In genomic region chr2:93268711-93269270, GRCm38 (mm10) we compare ENCODE assay signal across 13 mouse cellular contexts.
DNase-seq lines count a peak whose midpoint lies in the region; ATAC-seq and TF ChIP-seq lines count a peak whose summit lies in the region.
"Had no signal": no experiment of that assay in that cellular context is flagged by ENCODE, and none has a peak within 500 bp of the region (broad histone marks: within the 10 kb centered on the region; RNA-seq: fewer than 3 reads in every experiment).

No protein-coding gene starts in this region.

- peaks cover 8% of the 10 kb centered on the region for H3K4me1 ChIP-seq in lung, embryonic 16.5 days (replicated peaks; ENCODE audit: control insufficient read depth, insufficient read depth, low read length)
- peaks cover 29% of the 10 kb centered on the region for H3K4me1 ChIP-seq in heart, adult 2 months (ENCODE audit: control insufficient read depth, insufficient read depth, low read length)

- no peak overlapping the region for H3K4me2 ChIP-seq in lung, embryonic 16.5 days (ENCODE audit: low read depth, low read length)
- H3K4me2 ChIP-seq: embryonic facial prominence, embryonic 15.5 days; hindbrain, embryonic 14.5 days; liver, embryonic 15.5 days had no signal

- H3K79me2 ChIP-seq in heart, adult 2 months (replicated peaks; ENCODE audit: control insufficient read depth, insufficient read depth, low read length), result no peaks in the 10 kb centered on the region

- no peak overlapping the region for H3K4me3 ChIP-seq in lung, embryonic 16.5 days (ENCODE audit: low read length)
- H3K4me3 ChIP-seq in heart, adult 2 months, result no peak overlapping the region
- H3K4me3 ChIP-seq: embryonic facial prominence, embryonic 15.5 days; liver, embryonic 15.5 days had no signal

- H3K36me3 ChIP-seq in lung, embryonic 16.5 days (ENCODE audit: control insufficient read depth, insufficient read depth, low read length), result no peaks in the 10 kb centered on the region
- no peaks in the 10 kb centered on the region; the same call in 1 of the 2 replicates for H3K36me3 ChIP-seq in heart, adult 2 months (ENCODE audit: control insufficient read depth, insufficient read depth, low read length)
- H3K36me3 ChIP-seq: embryonic facial prominence, embryonic 15.5 days; liver, embryonic 15.5 days had no signal

- peak; percentile 38 for DNase-seq in gastrocnemius, adult 18-20 months (ENCODE audit: low spot score)
- DNase-seq in gastrocnemius, postnatal 10 days, result no peak
- no peak for DNase-seq in lung, postnatal 25 days (ENCODE audit: low spot score)
- DNase-seq in heart, adult 2 months, result peak; percentile 52 to 60
- DNase-seq in heart, postnatal 14 days, result peak; percentile 44 to 49
- no peak for DNase-seq in ovary, postnatal 14 days (ENCODE audit: low spot score)
- DNase-seq in ovary, postnatal 36 days (ENCODE audit: low spot score), result no peak
- DNase-seq: spleen, adult 18-20 months had no signal

- TF ChIP-seq EP300 in heart, adult 2 months (IDR thresholded peaks at IDR 0.05; ENCODE audit: insufficient read depth, low read depth, low read length), result no peak

- no peaks in the 10 kb centered on the region for H3K9me3 ChIP-seq in lung, embryonic 16.5 days (ENCODE audit: control insufficient read depth, low read length)
- H3K9me3 ChIP-seq: embryonic facial prominence, embryonic 15.5 days; liver, embryonic 15.5 days had no signal

- no peak for TF ChIP-seq CTCF in heart, adult 2 months (IDR thresholded peaks at IDR 0.05)

- intact Hi-C loops in heart, adult 2 months (cut with DNase I), result loop anchor here (1.0 to 10.0 kb wide), 3 partner anchors 34 to 134 kb away; no protein-coding TSS in a partner anchor
- intact Hi-C loops in heart, postnatal 14 days (cut with DNase I), result loop anchor here (2.0 kb wide), 1 partner anchor 64 kb away; no protein-coding TSS in a partner anchor

- ATAC-seq in lung, embryonic 16.5 days (ENCODE audit: low read depth), result no peak

- H3K9ac ChIP-seq in lung, embryonic 16.5 days (ENCODE audit: low read length), result no peak overlapping the region
- no peak overlapping the region for H3K9ac ChIP-seq in heart, adult 2 months (ENCODE audit: low read depth, low read length)
- H3K9ac ChIP-seq: embryonic facial prominence, embryonic 15.5 days; hindbrain, embryonic 14.5 days; liver, embryonic 15.5 days had no signal

- no peaks in the 10 kb centered on the region for H3K27me3 ChIP-seq in lung, embryonic 16.5 days (ENCODE audit: control insufficient read depth, insufficient read depth, low read depth, low read length)
- no peaks in the 10 kb centered on the region for H3K27me3 ChIP-seq in heart, adult 2 months (ENCODE audit: control insufficient read depth, insufficient read depth, low read length)
- H3K27me3 ChIP-seq: embryonic facial prominence, embryonic 15.5 days; liver, embryonic 15.5 days had no signal

- no peak for TF ChIP-seq POLR2A in heart, adult 2 months (IDR thresholded peaks at IDR 0.05; ENCODE audit: insufficient read depth, low read depth, low read length)

- 74% methylated on average over 3 of the region's 3 CpGs for WGBS in lung, embryonic 16.5 days
- 53% methylated on average over 3 of the region's 3 CpGs for WGBS in heart, adult 2 months

- peak overlapping the region; percentile 33; the same call in 1 of the 2 replicates for H3K27ac ChIP-seq in lung, embryonic 16.5 days (ENCODE audit: low read length)
- peak overlapping the region; percentile 48 for H3K27ac ChIP-seq in heart, adult 2 months
- H3K27ac ChIP-seq: embryonic facial prominence, embryonic 15.5 days; kidney, postnatal 0 days; liver, embryonic 15.5 days had no signal

Comparison
In these comparisons a context has a peak if more than half of its experiments do, and no peak if none do; other contexts are left out.
1. DNase-seq: peak in gastrocnemius, adult 18-20 months (single experiment), heart, adult 2 months (2 of 2) and heart, postnatal 14 days (2 of 2); none in gastrocnemius, postnatal 10 days (single experiment), lung, postnatal 25 days (single experiment), ovary, postnatal 14 days (single experiment) and ovary, postnatal 36 days (single experiment).